In the genomic region with DNA sequence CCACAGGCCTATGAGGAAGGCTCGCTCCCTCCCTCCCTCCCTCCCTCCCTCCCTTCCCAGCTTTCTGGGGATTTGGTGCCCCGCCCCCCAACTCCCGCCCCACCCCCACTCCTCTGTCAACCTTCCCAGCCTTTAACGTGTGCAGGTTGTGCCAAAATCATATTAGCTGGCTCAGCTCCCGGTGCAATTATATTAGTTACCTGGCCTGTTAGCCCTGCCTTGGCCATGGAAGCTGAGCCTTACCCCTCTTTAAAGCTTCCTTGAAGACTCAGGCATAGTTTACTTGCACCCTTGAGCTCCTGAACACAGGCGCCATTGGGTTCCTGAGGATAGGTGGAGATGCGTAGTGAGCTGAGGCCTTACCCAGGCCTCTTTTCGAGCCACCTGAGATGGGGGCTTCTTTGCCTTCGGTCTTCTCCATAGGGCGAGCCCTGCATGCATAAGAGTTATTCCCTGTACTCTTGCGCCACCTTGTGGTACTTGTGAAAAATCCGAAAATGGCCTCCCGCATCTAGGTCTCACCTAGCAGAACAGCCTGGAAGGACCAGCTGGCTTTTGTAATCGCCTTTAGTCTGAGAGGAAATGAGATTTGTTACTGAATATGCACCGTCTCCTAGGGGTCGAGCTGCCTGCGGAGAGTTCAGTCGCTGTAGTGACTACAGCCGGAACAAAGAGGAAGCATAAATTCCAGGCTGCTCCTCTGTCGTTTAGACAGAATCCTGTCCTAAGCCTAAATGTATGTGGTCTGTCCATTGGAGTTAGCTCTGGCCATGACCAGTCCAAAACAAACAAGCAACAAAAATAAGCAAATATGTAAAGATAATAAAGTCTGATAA, we compare ENCODE assay signal across 7 mouse cellular contexts. TPM values are rescaled to one million over a fixed set of nuclear protein-coding genes. Genes with fewer than 3 reads are reported as not detected.
DNase-seq lines count a peak whose midpoint lies in the region; ATAC-seq lines count a peak whose summit lies in the region.

No protein-coding gene starts in this region.

- peak; percentile 73 for ATAC-seq in midbrain, embryonic 12.5 days (ENCODE audit: low FRiP score, low read depth)

- peaks cover 43% of the 10 kb centered on the region for H3K4me1 ChIP-seq in embryonic facial prominence, embryonic 10.5 days
- peaks cover 8% of the 10 kb centered on the region; the same call in 1 of the 2 replicates for H3K4me1 ChIP-seq in midbrain, embryonic 12.5 days

- H3K9ac ChIP-seq in midbrain, embryonic 12.5 days (replicated peaks) = no peak overlapping the region

- no peaks in the 10 kb centered on the region for H3K9me3 ChIP-seq in embryonic facial prominence, embryonic 10.5 days
- H3K9me3 ChIP-seq in midbrain, embryonic 12.5 days = no peaks in the 10 kb centered on the region

- H3K4me3 ChIP-seq in embryonic facial prominence, embryonic 10.5 days = no peak overlapping the region
- H3K4me3 ChIP-seq in midbrain, embryonic 12.5 days = no peak overlapping the region

- WGBS in embryonic facial prominence, embryonic 10.5 days = 7% methylated on average over 20 of the region's 20 CpGs
- WGBS in midbrain, embryonic 12.5 days = 6% methylated on average over 20 of the region's 20 CpGs

- intact Hi-C loops in left cerebral cortex, postnatal 4 days (cut with DNase I) = loop anchor here (10.0 kb wide), 5 partner anchors 122 to 642 kb away; partner anchors contain the start of gene Ccdc6

- no peaks in the 10 kb centered on the region for H3K36me3 ChIP-seq in embryonic facial prominence, embryonic 10.5 days (replicated peaks)
- H3K36me3 ChIP-seq in midbrain, embryonic 12.5 days = no peaks in the 10 kb centered on the region

- H3K4me2 ChIP-seq in midbrain, embryonic 12.5 days (replicated peaks) = 0 out of 2 replicates have a peak overlapping the region, but pooled peaks have one; percentile 14

- no peak overlapping the region for H3K27ac ChIP-seq in embryonic facial prominence, embryonic 10.5 days (replicated peaks)
- no peak overlapping the region; the same call in 1 of the 2 replicates for H3K27ac ChIP-seq in midbrain, embryonic 12.5 days (replicated peaks)

- peak; percentile 80 for DNase-seq in adrenal gland, postnatal 10 days
- peak; percentile 83 for DNase-seq in embryonic facial prominence, embryonic 10.5 days (ENCODE audit: low spot score)
- peak; percentile 96 for DNase-seq in heart, adult 11 months
- DNase-seq in kidney, adult 11 months = peak; percentile 76
- peak; percentile 72 for DNase-seq in left cerebral cortex, postnatal 4 days
- DNase-seq in skeletal muscle tissue, adult 2 months (ENCODE audit: low read depth, low spot score) = peak; percentile 77

- 0 out of 2 replicates have a peak, but pooled peaks cover 4% of the 10 kb centered on the region for H3K27me3 ChIP-seq in embryonic facial prominence, embryonic 10.5 days (replicated peaks; ENCODE audit: low read depth, poor library complexity, severe bottlenecking)
- H3K27me3 ChIP-seq in midbrain, embryonic 12.5 days = no peaks in the 10 kb centered on the region

RNA-seq across cellular contexts. Expression of gene Slc16a9, which starts 51.8 kb away (rescaled TPM):
- 1 to 10 TPM; 2.0 to 2.8 TPM for total RNA-seq in adrenal gland, postnatal 10 days (2021)
- polyA plus RNA-seq in embryonic facial prominence, embryonic 10.5 days (2016; fragmentation: Nextera tagmentation; extraction: Ambion mirVana) = 0.24 and 0.26 TPM in 2 replicates
- 1 to 10 TPM; 3.7 to 4.7 TPM for total RNA-seq in left cerebral cortex, postnatal 4 days (2021)
- polyA plus RNA-seq in midbrain, embryonic 12.5 days (2016; fragmentation: Nextera tagmentation; extraction: Ambion mirVana) = 1.1 and 1.2 TPM in 2 replicates
